Mouse (Mus musculus) B cell, adult 2 months (primary cell): ENCODE measurements around the gene Ddhd1.
"Not testable (repeated sequence)": the region's sequence is repeated elsewhere in the genome, so short reads cannot be mapped to it uniquely, and the experiment has no call there.

ENCODE experiments used
- DNase-seq, 2 experiments: peaks; one replicate each; pipeline ENCODE4 v3.0.0; 2022

Gene Ddhd1

GRCm38 (mm10) chr14:45644202-45644601, 13.7 kb downstream of the Ddhd1 start:
- no peak for DNase-seq

GRCm38 (mm10) chr14:45643461-45643860, 14.5 kb downstream of the Ddhd1 start:
- no peak for DNase-seq

- no peak for DNase-seq
These were observed 15.1 kb downstream of the Ddhd1 start for GRCm38 (mm10) chr14:45642795-45643194.

- DNase-seq, result no peak
These were observed 15.7 kb downstream of the Ddhd1 start for GRCm38 (mm10) chr14:45642217-45642616.

- no peak for DNase-seq
These were observed 19.2 kb downstream of the Ddhd1 start for GRCm38 (mm10) chr14:45638717-45639116.

GRCm38 (mm10) chr14:45635496-45635895, 22.4 kb downstream of the Ddhd1 start:
- DNase-seq, result no peak

GRCm38 (mm10) chr14:45632756-45633537, 25.0 kb downstream of the Ddhd1 start:
- no peak for DNase-seq

- no peak for DNase-seq
These were observed 27.4 kb downstream of the Ddhd1 start for GRCm38 (mm10) chr14:45630544-45630943.

GRCm38 (mm10) chr14:45629938-45630337, 28.0 kb downstream of the Ddhd1 start:
- DNase-seq, result no peak

- DNase-seq, result no peak
These were observed 39.6 kb downstream of the Ddhd1 start for GRCm38 (mm10) chr14:45618351-45618750.

GRCm38 (mm10) chr14:45616526-45616925, 41.4 kb downstream of the Ddhd1 start:
- DNase-seq, result no peak

GRCm38 (mm10) chr14:45615776-45616175, 42.2 kb downstream of the Ddhd1 start:
- no peak for DNase-seq

- DNase-seq, result no peak
These were observed 43.1 kb downstream of the Ddhd1 start for GRCm38 (mm10) chr14:45614822-45615221.

GRCm38 (mm10) chr14:45614406-45614805, 43.5 kb downstream of the Ddhd1 start:
- no peak for DNase-seq

GRCm38 (mm10) chr14:45611654-45612053, 46.3 kb downstream of the Ddhd1 start:
- no peak for DNase-seq

- DNase-seq, result no peak
These were observed 55.9 kb downstream of the Ddhd1 start for GRCm38 (mm10) chr14:45602002-45602401.

- DNase-seq, result no peak
These were observed 57.4 kb downstream of the Ddhd1 start for GRCm38 (mm10) chr14:45600587-45600986.

- DNase-seq, result no peak
These were observed 60.1 kb downstream of the Ddhd1 start for GRCm38 (mm10) chr14:45597855-45598254.

- no peak for DNase-seq
These were observed 64.7 kb downstream of the Ddhd1 start for GRCm38 (mm10) chr14:45593261-45593660.

- DNase-seq, result no peak
These were observed 69.5 kb downstream of the Ddhd1 start for GRCm38 (mm10) chr14:45588403-45588802.

GRCm38 (mm10) chr14:45587536-45587935, 70.4 kb downstream of the Ddhd1 start:
- DNase-seq, result no peak

GRCm38 (mm10) chr14:45583494-45584027, 74.4 kb downstream of the Ddhd1 start:
- no peak for DNase-seq

GRCm38 (mm10) chr14:45580923-45581827, 76.8 kb downstream of the Ddhd1 start:
- not testable (repeated sequence) for DNase-seq
